Mouse (Mus musculus) spleen, embryonic (tissue): ENCODE results near the gene C1qtnf5.
"Not testable (repeated sequence)": the region's sequence is repeated elsewhere in the genome, so short reads cannot be mapped to it uniquely, and the experiment has no call there.

Experiments
- CTCF ChIA-PET: fragments of 350-600 bp; sonication (Branson Sonifier 250); formaldehyde crosslinking; loops from one replicate; lab custom pipeline; 2022; lab: Charles Lee

The C1qtnf5 gene

DNA sequence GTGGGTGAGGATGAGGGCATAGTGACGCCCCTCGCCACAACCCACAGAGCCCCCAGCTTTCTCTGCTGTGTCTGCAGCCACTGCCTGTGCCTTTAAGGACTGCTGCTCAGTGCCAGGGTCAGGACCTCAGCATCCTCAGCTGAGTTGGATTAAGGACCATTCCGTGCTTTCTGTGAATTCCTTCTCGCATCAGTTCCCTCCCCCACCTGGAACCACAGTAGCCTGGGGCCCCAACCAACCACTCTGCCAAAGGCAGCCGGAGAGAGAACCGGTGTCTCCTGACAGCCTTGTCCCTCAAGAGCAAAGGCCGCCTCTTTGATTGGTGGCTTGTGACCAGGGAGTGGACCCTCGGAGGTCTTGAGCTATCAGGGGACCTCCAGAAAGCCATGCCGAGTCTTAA is 5.6 kb upstream of the C1qtnf5 start, which contains the start of gene Mfrp:
Gene Mfrp (plus strand): TSS at position 240 of the 400 bp plus-strand sequence.
- CTCF ChIA-PET, result no interaction called here

DNA sequence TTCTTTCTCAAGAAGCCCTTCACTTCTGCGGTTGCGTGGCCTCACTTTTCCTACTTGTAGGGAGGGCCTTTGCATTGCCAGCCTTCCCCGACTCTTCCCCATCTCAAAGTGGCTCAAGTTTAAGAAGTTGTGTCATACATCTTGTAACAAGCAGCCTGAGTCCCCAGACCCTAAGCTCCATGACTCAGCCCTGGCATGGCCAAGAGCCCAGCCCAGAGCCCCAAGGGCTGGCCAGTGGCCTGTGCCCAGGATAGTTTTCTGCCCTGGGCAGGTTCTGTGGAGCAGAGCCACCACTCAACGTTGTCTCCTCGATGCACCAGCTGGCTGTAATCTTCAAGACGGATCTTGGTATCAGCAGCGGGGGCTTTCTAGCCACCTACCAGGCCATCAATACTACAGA is 2.2 kb upstream of the C1qtnf5 start:
- CTCF ChIA-PET, result no interaction called here

DNA sequence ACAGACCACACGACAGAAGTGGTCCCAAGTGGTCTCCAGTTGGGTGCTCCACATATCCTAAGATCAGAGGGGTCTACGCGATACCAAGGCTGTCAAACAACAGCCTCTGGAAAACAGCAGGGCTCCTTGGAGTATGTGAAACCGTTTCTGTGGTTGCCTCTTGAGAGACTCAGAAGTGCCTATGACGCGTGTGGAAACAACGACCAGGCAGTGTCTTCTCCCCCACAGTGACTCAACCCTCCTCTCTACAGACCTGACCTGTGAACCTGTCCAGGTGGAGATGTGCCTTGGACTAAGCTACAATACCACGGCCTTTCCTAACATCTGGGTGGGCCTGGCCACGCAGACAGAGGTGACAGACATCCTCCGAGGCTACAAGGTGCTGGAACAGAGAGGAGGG is 1.3 kb upstream of the C1qtnf5 start:
- CTCF ChIA-PET, result no interaction called here

DNA sequence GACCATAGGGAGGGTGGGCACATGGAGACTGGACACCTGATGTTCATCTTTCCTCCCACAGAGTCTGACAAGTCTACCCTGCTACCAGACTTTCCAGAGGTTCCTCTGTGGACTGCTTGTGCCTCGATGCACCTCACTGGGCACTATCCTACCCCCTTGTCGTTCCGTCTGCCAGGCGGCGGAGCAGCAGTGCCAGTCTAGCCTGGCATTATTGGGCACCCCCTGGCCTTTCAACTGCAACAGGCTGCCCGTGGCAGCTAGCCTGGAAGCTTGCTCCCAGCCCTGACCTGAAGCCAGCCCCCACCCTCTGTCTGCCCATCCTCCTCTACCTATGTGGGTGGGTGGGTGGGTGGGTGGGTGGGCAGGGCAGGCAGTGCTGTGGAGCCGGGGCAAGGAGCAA is 863 bp upstream of the C1qtnf5 start:
- CTCF ChIA-PET, result no interaction called here

DNA sequence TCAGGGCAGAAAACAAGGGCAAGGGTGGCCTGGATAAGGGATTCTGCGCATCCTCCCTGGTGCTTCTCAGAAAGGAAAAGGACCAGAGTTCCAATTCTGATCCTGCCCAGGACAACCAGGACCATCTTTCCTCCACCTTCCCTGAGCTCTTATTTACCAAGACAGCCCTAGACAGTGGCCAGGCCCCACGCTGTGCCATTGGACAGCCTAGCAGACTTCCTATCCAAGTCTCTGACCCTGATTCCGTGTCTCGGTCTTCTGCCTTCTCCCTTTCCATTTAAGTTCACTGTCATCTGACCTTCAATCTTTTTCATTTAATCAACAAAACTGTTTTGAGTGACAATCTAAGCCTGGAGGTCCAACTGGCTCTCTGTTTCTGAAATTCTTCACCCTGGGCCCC is 449 bp upstream of the C1qtnf5 start:
- CTCF ChIA-PET, result no interaction called here

DNA sequence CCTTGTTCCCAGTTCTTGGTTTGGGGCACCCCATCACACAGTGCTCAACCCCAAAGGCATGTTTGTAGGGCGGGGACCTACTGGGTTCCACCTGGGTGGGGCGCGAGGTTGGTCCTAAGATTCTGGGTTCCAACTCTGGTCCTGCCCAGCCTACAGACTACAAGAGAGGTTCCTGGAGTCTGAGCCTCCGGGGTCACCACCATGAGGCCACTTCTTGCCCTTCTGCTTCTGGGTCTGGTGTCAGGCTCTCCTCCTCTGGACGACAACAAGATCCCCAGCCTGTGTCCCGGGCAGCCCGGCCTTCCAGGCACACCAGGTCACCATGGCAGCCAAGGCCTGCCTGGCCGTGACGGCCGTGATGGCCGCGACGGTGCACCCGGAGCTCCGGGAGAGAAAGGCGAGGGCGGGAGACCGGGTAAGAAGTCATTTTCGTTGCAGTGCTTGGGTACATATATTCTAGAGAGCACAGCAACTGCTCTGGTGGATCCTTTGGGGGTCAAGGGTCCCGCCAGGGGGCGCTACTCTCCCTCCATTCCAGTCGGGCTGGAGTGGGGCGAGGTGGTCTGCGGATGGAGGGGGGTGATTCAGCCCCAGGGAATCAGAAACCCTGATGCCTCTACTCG is 623 bp downstream of the C1qtnf5 start:
- CTCF ChIA-PET, result interaction anchor here (0.7 kb wide), 1 partner anchor 1113 kb away, joined by 4 read pairs; no protein-coding TSS in a partner anchor

DNA sequence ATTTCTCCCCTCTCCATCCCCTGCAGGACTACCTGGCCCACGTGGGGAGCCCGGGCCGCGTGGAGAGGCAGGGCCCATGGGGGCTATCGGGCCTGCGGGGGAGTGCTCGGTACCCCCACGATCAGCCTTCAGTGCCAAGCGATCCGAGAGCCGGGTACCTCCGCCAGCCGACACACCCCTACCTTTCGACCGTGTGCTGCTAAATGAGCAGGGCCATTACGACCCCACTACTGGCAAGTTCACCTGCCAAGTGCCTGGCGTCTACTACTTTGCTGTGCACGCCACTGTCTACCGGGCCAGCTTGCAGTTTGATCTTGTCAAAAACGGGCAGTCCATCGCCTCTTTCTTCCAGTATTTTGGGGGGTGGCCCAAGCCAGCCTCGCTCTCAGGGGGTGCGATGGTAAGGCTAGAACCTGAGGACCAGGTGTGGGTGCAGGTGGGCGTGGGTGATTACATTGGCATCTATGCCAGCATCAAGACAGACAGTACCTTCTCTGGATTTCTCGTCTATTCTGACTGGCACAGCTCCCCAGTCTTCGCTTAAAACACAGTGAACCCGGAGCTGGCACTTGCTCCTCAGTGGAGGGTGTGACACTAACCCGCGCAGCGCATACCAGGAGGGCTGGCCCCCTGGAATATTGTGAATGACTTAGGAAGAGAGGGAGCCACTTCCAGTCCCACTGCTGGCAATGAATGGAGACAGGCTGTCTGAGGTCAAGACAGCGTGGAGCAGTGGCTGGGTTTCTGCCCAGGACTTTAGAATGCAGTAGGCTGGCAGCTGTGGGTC is 1.4 kb downstream of the C1qtnf5 start:
- CTCF ChIA-PET, result no interaction called here

DNA sequence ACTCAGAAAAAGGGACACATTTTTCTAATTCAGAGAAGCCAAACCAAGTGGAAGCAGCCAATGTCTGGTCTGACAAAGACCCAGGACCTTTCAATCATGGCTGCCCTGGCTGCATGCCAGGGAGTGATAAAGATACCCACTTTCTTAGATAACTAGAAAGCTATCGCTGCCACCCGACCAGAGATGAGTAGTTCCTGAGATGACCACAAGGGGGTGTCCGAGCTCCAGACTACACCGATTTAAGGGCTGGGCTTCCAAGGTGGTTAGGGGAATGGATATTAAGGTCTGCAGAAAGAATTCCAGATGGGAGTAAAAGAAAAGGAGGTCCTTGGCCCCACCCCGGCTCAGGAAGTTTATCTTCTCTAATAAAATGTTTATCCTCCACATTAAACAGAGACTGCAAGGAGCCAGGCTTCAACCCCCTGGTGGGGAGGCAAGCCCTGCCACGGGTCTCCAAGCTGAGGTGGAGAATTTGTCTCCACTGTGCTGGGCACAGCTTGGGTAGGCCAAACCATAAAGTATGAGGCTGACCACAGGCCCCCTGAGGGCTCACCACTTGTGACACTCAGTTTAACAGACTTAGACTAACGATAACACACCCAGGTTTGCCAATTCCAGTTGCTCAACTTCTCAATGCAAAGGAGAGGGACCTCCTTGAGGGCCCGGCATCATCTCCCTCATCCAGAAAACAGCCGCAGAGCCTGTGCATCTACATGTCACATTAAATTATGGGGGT is 2.5 kb downstream of the C1qtnf5 start:
- CTCF ChIA-PET, result interaction anchor here (1.1 kb wide), 1 partner anchor 10 kb away, joined by 10 read pairs; no protein-coding TSS in a partner anchor

DNA sequence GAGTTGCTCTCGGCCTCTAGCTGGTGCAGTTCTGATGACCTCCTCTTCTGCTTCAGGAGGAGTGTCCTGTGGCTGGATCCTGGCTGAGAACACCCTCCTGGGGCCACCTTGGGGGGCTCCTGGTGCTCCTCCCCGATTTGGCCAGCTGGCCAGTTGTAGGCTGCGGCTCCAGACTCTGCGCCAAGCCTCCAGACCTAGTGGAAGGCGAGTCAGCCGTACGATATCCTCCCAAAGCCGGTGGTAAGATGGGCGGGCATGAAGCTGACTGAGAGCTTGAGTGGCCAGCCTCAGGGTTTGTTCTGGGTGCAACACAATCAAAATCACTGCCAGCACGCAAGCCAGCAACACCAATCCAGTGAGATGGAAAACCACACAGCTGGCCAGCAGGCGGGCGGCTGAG is 4.9 kb downstream of the C1qtnf5 start:
- CTCF ChIA-PET, result not testable (repeated sequence)

DNA sequence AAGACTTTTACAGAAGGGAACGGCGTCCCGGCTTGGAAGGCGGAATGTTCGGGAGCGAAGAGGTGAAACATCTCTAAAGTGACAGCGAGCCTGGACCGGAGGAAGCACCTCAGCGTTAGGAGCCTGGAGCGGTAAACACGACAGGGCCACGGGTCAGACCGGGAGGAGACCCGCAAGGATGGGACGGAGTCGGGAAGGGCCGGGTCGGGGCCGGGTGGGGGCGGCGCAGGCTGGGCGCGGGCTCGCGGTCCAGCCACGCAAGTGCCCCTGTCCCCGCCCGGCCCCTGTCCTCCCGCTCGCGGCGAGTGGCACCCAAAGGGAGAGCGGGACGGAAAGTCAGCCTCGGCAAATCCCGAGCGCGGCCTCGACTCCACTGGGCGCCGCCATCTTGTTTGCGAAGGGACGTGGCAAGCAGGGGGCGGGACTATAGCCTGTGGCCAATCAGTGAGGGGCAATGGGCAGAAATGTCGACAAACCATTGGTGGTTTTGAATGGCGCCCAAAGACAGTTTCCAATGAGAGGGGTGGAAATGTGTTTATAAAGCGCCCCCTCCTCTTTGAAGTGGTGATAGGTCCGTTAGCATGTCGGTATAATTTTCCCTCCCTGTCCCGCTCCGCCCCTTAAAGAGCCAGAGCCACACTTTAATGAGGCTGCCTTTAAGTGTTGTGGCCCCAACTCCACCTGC is 6.2 kb downstream of the C1qtnf5 start, which contains the start of the genes Gm49380 and Rnf26:
Gene Gm49380 (minus strand): TSS at position 396 of the 685 bp plus-strand sequence.
Gene Rnf26 (minus strand): TSS at position 413 of the 685 bp plus-strand sequence.
- CTCF ChIA-PET, result interaction anchor here (0.8 kb wide), 1 partner anchor 23 kb away, joined by 3 read pairs; no protein-coding TSS in a partner anchor

DNA sequence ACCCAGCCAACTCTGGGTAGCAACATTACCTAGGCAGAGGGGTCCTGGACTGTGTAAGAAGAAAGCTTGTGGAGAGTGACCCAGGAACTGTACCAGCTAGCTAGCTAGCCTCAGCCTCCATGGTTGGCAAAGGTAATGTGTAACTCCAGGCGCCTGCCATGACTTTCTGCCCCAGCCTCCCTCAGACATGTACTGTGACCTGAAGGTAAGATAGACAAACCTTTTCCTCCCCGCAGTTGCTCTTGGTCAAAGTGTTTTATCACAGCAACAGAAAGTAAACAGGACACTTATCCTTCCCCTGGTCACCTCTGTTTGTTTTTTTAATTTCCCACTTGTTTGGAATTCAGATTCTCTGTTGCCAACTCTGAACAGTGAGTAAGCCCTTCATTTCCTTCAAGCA is 7.4 kb downstream of the C1qtnf5 start:
- CTCF ChIA-PET, result interaction anchor here (0.6 to 0.8 kb wide), 3 partner anchors 24 to 370 kb away, joined by 3 to 6 read pairs (median 4); no protein-coding TSS in a partner anchor

DNA sequence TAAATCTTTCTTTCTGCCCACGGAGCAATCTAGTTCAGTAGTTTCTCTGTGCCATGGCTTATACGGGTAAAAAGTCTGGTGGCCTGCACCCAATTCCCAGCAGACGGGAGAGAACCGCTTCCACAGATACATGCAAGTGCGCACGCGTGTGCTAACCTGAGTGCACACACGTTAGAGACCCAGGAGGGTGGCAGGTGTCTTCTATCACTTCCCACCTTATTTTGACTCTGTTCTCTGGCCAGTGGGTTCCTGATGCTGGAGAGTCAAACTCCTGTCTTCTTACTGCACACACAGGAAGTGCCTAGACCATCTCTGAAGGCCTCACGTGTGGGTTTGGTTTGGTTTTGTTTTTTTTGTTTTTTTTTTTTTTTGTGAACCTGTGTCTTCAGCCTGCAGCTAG is 8.6 kb downstream of the C1qtnf5 start:
- CTCF ChIA-PET, result interaction anchor here (0.6 to 0.7 kb wide), 2 partner anchors 54 to 131 kb away, joined by 3 to 5 read pairs; no protein-coding TSS in a partner anchor

DNA sequence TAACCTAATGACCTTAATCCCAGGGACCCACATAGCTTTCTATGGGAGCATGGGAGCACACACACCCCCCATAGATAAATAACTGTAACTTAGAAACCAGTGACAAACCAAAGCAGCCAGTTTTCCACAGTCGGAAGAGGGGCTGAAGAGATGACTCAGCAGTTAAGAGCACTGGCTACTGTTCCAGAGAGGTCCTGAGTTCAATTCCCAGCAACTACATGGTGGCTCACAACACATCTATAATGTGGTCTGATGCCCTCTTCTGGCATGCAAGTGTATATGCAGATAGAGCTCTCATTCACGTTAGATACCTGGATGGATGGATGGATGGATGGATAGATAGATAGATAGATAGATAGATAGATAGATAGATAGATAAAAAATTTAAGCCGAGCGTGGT is 9.1 kb downstream of the C1qtnf5 start:
- CTCF ChIA-PET, result interaction anchor here (0.6 to 0.7 kb wide), 2 partner anchors 53 to 132 kb away, joined by 3 to 5 read pairs; no protein-coding TSS in a partner anchor

DNA sequence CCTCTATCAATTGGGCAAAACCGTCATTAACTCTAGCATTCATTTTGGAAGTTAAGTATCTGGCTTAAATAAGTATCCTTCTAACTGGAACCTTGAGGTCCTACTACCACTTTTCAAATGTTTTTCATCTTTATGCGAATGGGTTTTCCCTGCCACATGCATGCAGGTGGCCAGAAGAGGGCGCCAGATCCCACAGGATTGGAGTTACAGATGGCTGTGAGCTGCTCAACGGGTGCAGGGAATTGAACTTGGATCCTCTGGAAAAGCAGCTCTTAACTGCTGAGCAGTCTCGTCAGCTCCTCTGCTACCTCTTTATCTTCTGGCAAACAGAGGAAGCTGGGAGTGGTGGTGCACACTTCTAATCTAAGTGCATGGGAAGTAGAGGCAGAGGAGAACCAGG is 12.0 kb downstream of the C1qtnf5 start:
- CTCF ChIA-PET, result interaction anchor here (0.7 to 1.2 kb wide), 3 partner anchors 10 to 21 kb away, joined by 3 read pairs; no protein-coding TSS in a partner anchor

DNA sequence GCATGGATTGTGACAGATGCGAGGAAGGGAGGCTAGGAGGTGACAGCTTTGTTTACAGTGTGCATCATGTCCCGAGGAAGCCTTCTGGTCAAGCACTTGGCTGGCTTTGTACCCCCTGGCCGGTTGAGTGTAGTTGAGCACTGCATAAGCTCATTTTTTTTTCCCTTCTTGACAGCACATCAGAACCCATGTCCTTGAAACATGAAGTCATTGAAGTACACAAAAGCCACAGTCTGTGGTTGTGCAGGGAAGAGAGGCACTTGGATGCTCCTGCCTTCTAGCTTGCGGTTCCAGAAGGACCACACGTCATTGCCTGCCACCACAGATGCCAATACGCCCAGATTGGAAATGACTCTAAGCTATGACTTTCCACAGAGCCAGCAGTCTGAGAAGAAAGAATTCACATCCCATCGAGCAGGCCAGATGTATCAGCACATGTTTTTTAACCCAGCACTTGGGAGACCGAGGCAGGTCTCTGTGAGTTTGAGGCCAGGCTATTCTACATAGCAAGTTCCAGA is 13.0 kb downstream of the C1qtnf5 start:
- CTCF ChIA-PET, result interaction anchor here (1.0 kb wide), 1 partner anchor 9 kb away, joined by 3 read pairs; no protein-coding TSS in a partner anchor

DNA sequence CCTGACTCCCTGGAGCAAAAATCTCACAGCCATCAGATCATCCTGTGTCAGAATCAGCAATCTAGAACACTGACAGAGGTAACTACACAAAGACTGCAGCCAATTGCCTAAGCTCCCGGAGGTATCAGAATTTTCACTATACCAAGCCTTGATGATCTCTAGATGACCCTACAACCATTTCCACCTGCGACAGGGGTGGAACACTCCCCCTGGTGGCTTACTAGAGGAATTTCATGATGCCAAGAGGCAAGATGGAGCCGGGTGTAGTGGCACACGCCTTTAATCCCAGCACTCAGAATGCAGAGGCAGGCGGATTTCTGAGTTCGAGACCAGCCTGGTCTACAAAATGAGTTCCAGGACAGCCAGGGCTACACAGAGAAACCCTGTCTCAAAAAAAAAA is 17.3 kb downstream of the C1qtnf5 start:
- CTCF ChIA-PET, result interaction anchor here (0.5 kb wide), 1 partner anchor 623 kb away, joined by 4 read pairs; no protein-coding TSS in a partner anchor

DNA sequence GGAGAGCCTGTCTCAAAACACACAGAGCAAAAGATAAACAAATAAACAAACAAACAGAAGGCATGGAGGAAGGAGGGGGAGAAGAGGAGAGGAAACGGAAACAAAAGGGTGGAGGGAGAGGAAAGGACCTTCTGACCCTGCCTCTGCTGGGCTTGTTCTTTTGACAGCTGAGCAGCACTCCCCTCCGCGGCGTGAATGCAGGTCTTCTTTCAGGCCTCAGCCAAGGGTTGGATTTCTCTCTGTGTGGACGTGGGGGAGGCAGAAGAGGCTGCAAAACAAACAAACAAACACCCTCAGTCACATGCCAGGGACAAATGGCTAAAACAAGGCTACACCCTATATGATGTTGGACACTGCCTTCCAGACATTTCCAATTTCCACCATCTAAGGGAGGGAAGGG is 18.0 kb downstream of the C1qtnf5 start:
- CTCF ChIA-PET, result interaction anchor here (0.5 kb wide), 1 partner anchor 19 kb away, joined by 3 read pairs; no protein-coding TSS in a partner anchor

DNA sequence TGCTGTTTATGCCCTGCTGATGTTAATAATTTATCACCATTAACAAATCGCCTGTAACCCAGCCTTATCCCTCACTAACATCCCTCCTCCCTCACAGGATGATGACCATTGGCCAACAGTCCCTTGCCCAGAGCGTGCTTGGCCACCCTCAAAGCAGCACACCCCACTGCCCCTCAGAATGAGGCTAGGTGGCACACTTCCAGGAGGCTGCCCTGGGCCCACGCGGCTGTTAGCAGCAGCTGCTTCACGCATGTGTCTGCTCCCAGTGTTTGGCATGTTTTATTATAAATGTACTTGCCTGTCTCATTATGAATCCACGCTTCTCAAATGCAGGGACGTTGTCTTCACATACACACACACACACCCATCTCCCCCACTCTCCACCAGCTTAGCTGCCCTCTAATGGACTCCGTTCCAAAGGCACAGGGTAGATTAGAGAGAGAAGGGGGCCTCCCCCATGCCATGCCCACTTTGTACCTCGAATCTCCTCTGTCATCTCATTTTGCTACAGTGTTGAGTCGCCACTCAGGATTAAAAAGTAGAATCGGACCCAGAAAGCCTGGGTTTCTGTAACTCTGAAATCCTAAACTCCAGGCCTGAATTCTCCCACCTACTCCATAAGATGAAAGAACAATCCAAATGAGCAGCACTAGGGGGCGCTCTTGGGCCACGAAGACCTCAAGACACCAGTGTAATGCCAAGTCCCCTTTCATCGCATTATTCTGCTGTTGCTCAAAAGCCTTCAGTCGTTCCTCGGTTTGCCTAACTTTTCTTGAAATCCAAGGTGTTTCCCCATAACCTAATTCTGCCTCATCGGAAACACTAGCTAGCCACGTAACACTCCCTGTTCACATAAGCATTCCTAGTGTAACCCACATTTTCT is 18.7 kb downstream of the C1qtnf5 start:
- CTCF ChIA-PET, result interaction anchor here (0.5 to 0.6 kb wide), 2 partner anchors 18 to 784 kb away, joined by 3 to 5 read pairs; no protein-coding TSS in a partner anchor

DNA sequence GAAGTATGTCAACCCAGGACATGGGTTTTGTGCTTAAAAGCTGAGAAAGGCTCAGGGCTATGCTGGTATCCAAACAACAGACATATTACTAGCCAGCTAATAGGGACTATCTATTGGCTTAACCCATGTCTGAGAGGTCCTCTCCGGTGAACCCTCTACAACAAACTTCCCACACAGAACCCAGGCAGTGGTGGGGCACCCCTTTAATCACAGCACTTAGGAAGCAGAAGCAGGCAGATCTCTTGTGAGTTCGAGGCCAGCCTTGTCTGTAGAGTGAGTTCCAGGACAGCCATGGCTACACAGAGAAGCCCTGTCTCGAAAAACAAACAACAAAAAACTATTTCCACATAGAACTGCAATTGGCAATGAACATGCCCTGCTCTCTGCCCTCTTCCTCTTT is 19.7 kb downstream of the C1qtnf5 start:
- CTCF ChIA-PET, result interaction anchor here (0.6 to 0.7 kb wide), 3 partner anchors 29 to 783 kb away, joined by 3 to 27 read pairs (median 5); no protein-coding TSS in a partner anchor
